Comparison of ENCODE assay signal across 20 mouse cellular contexts in genomic region chr1:184622462-184622861, GRCm38 (mm10).
DNase-seq lines count a peak whose midpoint lies in the region; ATAC-seq and TF ChIP-seq lines count a peak whose summit lies in the region.
"Had no signal": no experiment of that assay in that cellular context is flagged by ENCODE, and none has a peak within 500 bp of the region (broad histone marks: within the 10 kb centered on the region; RNA-seq: fewer than 3 reads in every experiment).

No protein-coding gene starts in this region.

- no peak for ATAC-seq in embryonic facial prominence, embryonic 14.5 days (ENCODE audit: low read depth)
- ATAC-seq in liver, embryonic 11.5 days (replicated peaks; ENCODE audit: low FRiP score) = no peak
- no peak for ATAC-seq in liver, embryonic 12.5 days
- ATAC-seq: activated CD4-positive, CD25-positive, alpha-beta regulatory T cell, adult 4 months; CD4-positive, CD25-positive, alpha-beta regulatory T cell, adult 4 months; forebrain, postnatal 0 days; midbrain, embryonic 15.5 days had no signal

- H3K4me2 ChIP-seq in embryonic facial prominence, embryonic 14.5 days (ENCODE audit: low read depth, low read length) = no peak overlapping the region
- no peak overlapping the region for H3K4me2 ChIP-seq in liver, embryonic 11.5 days
- no peak overlapping the region for H3K4me2 ChIP-seq in liver, embryonic 12.5 days
- H3K4me2 ChIP-seq: heart, embryonic 13.5 days; kidney, embryonic 15.5 days; midbrain, embryonic 15.5 days had no signal

- no peak for TF ChIP-seq POLR2A in bone marrow macrophage, adult 2 months (IDR thresholded peaks at IDR 0.05; ENCODE audit: borderline replicate concordance, low read depth, low read length)

- H3K9me3 ChIP-seq in embryonic facial prominence, embryonic 14.5 days (ENCODE audit: control insufficient read depth, low read length) = no peaks in the 10 kb centered on the region
- no peaks in the 10 kb centered on the region for H3K9me3 ChIP-seq in embryonic facial prominence, embryonic 10.5 days
- H3K9me3 ChIP-seq in liver, embryonic 11.5 days (ENCODE audit: control insufficient read depth, low read length) = no peaks in the 10 kb centered on the region
- no peaks in the 10 kb centered on the region for H3K9me3 ChIP-seq in liver, embryonic 12.5 days (replicated peaks)
- H3K9me3 ChIP-seq: forebrain, embryonic 10.5 days; heart, embryonic 13.5 days; kidney, embryonic 15.5 days; midbrain, embryonic 15.5 days had no signal

- no peaks in the 10 kb centered on the region for H3K36me3 ChIP-seq in embryonic facial prominence, embryonic 14.5 days (ENCODE audit: control insufficient read depth, insufficient read depth, low read length)
- no peaks in the 10 kb centered on the region for H3K36me3 ChIP-seq in embryonic facial prominence, embryonic 10.5 days (replicated peaks)
- no peaks in the 10 kb centered on the region for H3K36me3 ChIP-seq in liver, embryonic 11.5 days (ENCODE audit: control insufficient read depth, insufficient read depth, low read length)
- H3K36me3 ChIP-seq in liver, embryonic 12.5 days = no peaks in the 10 kb centered on the region
- H3K36me3 ChIP-seq in macrophage (ENCODE audit: inconsistent target) = no peaks in the 10 kb centered on the region
- H3K36me3 ChIP-seq: forebrain, embryonic 10.5 days; heart, embryonic 13.5 days; kidney, embryonic 15.5 days; midbrain, embryonic 15.5 days had no signal

- no peak for TF ChIP-seq CTCF in bone marrow macrophage, adult 2 months (IDR thresholded peaks at IDR 0.05; ENCODE audit: low read depth, low read length)

- H3K4me1 ChIP-seq in embryonic facial prominence, embryonic 14.5 days (ENCODE audit: control insufficient read depth, insufficient read depth, low read length) = no peaks in the 10 kb centered on the region
- no peaks in the 10 kb centered on the region for H3K4me1 ChIP-seq in embryonic facial prominence, embryonic 10.5 days
- H3K4me1 ChIP-seq in liver, embryonic 11.5 days (replicated peaks; ENCODE audit: control insufficient read depth, insufficient read depth, low read length) = no peaks in the 10 kb centered on the region
- 0 out of 2 replicates have a peak, but pooled peaks cover 3% of the 10 kb centered on the region for H3K4me1 ChIP-seq in liver, embryonic 12.5 days
- peaks cover 41% of the 10 kb centered on the region for H3K4me1 ChIP-seq in bone marrow macrophage, adult 2 months (ENCODE audit: control insufficient read depth, insufficient read depth, low read length)
- H3K4me1 ChIP-seq: forebrain, embryonic 10.5 days; midbrain, embryonic 15.5 days had no signal

- H3K9ac ChIP-seq in embryonic facial prominence, embryonic 14.5 days (ENCODE audit: low read depth, low read length) = no peak overlapping the region
- H3K9ac ChIP-seq in liver, embryonic 11.5 days (ENCODE audit: low read depth, low read length) = no peak overlapping the region
- no peak overlapping the region for H3K9ac ChIP-seq in liver, embryonic 12.5 days
- H3K9ac ChIP-seq: forebrain, postnatal 0 days; heart, embryonic 13.5 days; kidney, embryonic 15.5 days; midbrain, embryonic 15.5 days had no signal

- 84% methylated on average over 3 of the region's 3 CpGs for WGBS in embryonic facial prominence, embryonic 14.5 days
- WGBS in embryonic facial prominence, embryonic 10.5 days = 91% methylated on average over 3 of the region's 3 CpGs
- 69% methylated on average over 3 of the region's 3 CpGs for WGBS in liver, embryonic 11.5 days
- 73% methylated on average over 3 of the region's 3 CpGs for WGBS in liver, embryonic 12.5 days (ENCODE audit: insufficient replicate concordance)
- WGBS in macrophage (ENCODE audit: missing documents) = 43% methylated on average over 3 of the region's 3 CpGs

- no peak overlapping the region for H3K4me3 ChIP-seq in embryonic facial prominence, embryonic 14.5 days (ENCODE audit: low read depth, low read length)
- H3K4me3 ChIP-seq in embryonic facial prominence, embryonic 10.5 days = no peak overlapping the region
- no peak overlapping the region for H3K4me3 ChIP-seq in liver, embryonic 11.5 days (ENCODE audit: low read depth, low read length)
- no peak overlapping the region for H3K4me3 ChIP-seq in liver, embryonic 12.5 days
- H3K4me3 ChIP-seq in bone marrow macrophage, adult 2 months (ENCODE audit: insufficient read depth, low read length) = no peak overlapping the region
- H3K4me3 ChIP-seq in macrophage (ENCODE audit: inconsistent target) = no peak overlapping the region
- H3K4me3 ChIP-seq: forebrain, embryonic 10.5 days; heart, embryonic 13.5 days; kidney, embryonic 15.5 days; midbrain, embryonic 15.5 days; myocyte had no signal

- peak; percentile 19 for DNase-seq in embryonic facial prominence, embryonic 14.5 days (ENCODE audit: low spot score)
- DNase-seq in embryonic facial prominence, embryonic 10.5 days (ENCODE audit: low spot score) = no peak
- DNase-seq in liver, embryonic 11.5 days (ENCODE audit: low spot score) = no peak
- no peak for DNase-seq in layer of hippocampus, adult 9-10 months (ENCODE audit: low spot score)
- DNase-seq in heart, postnatal 4 days = no peak
- DNase-seq: cerebellum, adult 11 months; cerebellum, postnatal 10 days; forebrain, postnatal 0 days; left cerebral cortex, postnatal 4 days; thymus, postnatal 36 days had no signal

- H3K27ac ChIP-seq in embryonic facial prominence, embryonic 14.5 days (replicated peaks; ENCODE audit: low read depth, low read length) = no peak overlapping the region
- no peak overlapping the region for H3K27ac ChIP-seq in embryonic facial prominence, embryonic 10.5 days (replicated peaks)
- H3K27ac ChIP-seq in liver, embryonic 11.5 days (ENCODE audit: low read depth, low read length) = peak overlapping the region; percentile 32; the same call in 1 of the 2 replicates
- H3K27ac ChIP-seq in liver, embryonic 12.5 days = no peak overlapping the region
- peak overlapping the region; percentile 26; the same call in 1 of the 2 replicates for H3K27ac ChIP-seq in bone marrow macrophage, adult 2 months (ENCODE audit: insufficient read depth, low read depth, low read length)
- H3K27ac ChIP-seq in macrophage = 0 out of 2 replicates have a peak overlapping the region, but pooled peaks have one; percentile 4
- H3K27ac ChIP-seq: forebrain, embryonic 10.5 days; heart, embryonic 13.5 days; kidney, embryonic 15.5 days; midbrain, embryonic 15.5 days had no signal

- no peaks in the 10 kb centered on the region for H3K27me3 ChIP-seq in embryonic facial prominence, embryonic 14.5 days (replicated peaks; ENCODE audit: control insufficient read depth, insufficient read depth, low read length)
- no peaks in the 10 kb centered on the region for H3K27me3 ChIP-seq in embryonic facial prominence, embryonic 10.5 days (replicated peaks; ENCODE audit: low read depth, poor library complexity, severe bottlenecking)
- no peaks in the 10 kb centered on the region for H3K27me3 ChIP-seq in liver, embryonic 11.5 days (replicated peaks; ENCODE audit: control insufficient read depth, insufficient read depth, low read length)
- 0 out of 2 replicates have a peak, but pooled peaks cover 5% of the 10 kb centered on the region for H3K27me3 ChIP-seq in liver, embryonic 12.5 days (replicated peaks)
- H3K27me3 ChIP-seq: heart, embryonic 13.5 days; kidney, embryonic 15.5 days; midbrain, embryonic 15.5 days had no signal

- H3K79me2 ChIP-seq in macrophage (ENCODE audit: inconsistent target) = no peaks in the 10 kb centered on the region

Comparison
In these comparisons a context has a peak if more than half of its experiments do, and no peak if none do; other contexts are left out.
1. H3K27ac ChIP-seq: peak in liver, embryonic 11.5 days (single experiment), bone marrow macrophage, adult 2 months (single experiment) and macrophage (single experiment); none in embryonic facial prominence, embryonic 14.5 days (single experiment), embryonic facial prominence, embryonic 10.5 days (single experiment) and liver, embryonic 12.5 days (single experiment).